Mouse (Mus musculus) ovary, postnatal 10 days (tissue): Measurements from ENCODE around the gene Nsg2.
"Not testable (repeated sequence)": the region's sequence is repeated elsewhere in the genome, so short reads cannot be mapped to it uniquely, and the experiment has no call there.

Experiments used
- DNase-seq: peaks from one replicate; pipeline ENCODE4 v3.0.0; 2022; ENCODE audit warnings: low spot score

The Nsg2 gene

GRCm38 (mm10) chr11:32000281-32000680, at the start of gene Nsg2:
TSS of gene Nsg2 (plus strand) at chr11:32000463.
- peak; percentile 24 for DNase-seq

- no peak for DNase-seq
Observed at GRCm38 (mm10) chr11:31960071-31960470, 40.2 kb upstream of the Nsg2 start.

GRCm38 (mm10) chr11:31963993-31964392, 36.3 kb upstream of the Nsg2 start:
- DNase-seq: no peak

GRCm38 (mm10) chr11:31965256-31966134, 34.8 kb upstream of the Nsg2 start, which contains the start of gene 4930524B15Rik:
TSS of gene 4930524B15Rik (plus strand) at chr11:31965592.
- DNase-seq: no peak

- DNase-seq: no peak
Observed at GRCm38 (mm10) chr11:31974132-31974531, 26.1 kb upstream of the Nsg2 start.

- no peak for DNase-seq
Observed at GRCm38 (mm10) chr11:31974826-31975225, 25.4 kb upstream of the Nsg2 start.

- DNase-seq: no peak
Observed at GRCm38 (mm10) chr11:31975678-31976077, 24.6 kb upstream of the Nsg2 start.

GRCm38 (mm10) chr11:31976137-31976536, 24.1 kb upstream of the Nsg2 start:
- DNase-seq: no peak

- not testable (repeated sequence) for DNase-seq
Observed at GRCm38 (mm10) chr11:31980089-31980488, 20.2 kb upstream of the Nsg2 start.

- no peak for DNase-seq
Observed at GRCm38 (mm10) chr11:31981830-31982229, 18.4 kb upstream of the Nsg2 start.

GRCm38 (mm10) chr11:31982247-31982943, 17.9 kb upstream of the Nsg2 start:
- not testable (repeated sequence) for DNase-seq

- DNase-seq: no peak
Observed at GRCm38 (mm10) chr11:31983249-31983648, 17.0 kb upstream of the Nsg2 start.

- DNase-seq: no peak
Observed at GRCm38 (mm10) chr11:31984786-31985185, 15.5 kb upstream of the Nsg2 start.

- no peak for DNase-seq
Observed at GRCm38 (mm10) chr11:31992535-31992934, 7.7 kb upstream of the Nsg2 start.

GRCm38 (mm10) chr11:31999716-32000115, 547 bp upstream of the Nsg2 start:
- no peak for DNase-seq

GRCm38 (mm10) chr11:32001181-32001910, 1.1 kb downstream of the Nsg2 start:
- no peak for DNase-seq

- no peak for DNase-seq
Observed at GRCm38 (mm10) chr11:32002670-32003072, 2.4 kb downstream of the Nsg2 start.

GRCm38 (mm10) chr11:32008049-32008448, 7.8 kb downstream of the Nsg2 start:
- not testable (repeated sequence) for DNase-seq

GRCm38 (mm10) chr11:32008852-32009251, 8.6 kb downstream of the Nsg2 start:
- no peak for DNase-seq

- DNase-seq: no peak
Observed at GRCm38 (mm10) chr11:32009961-32010662, 9.8 kb downstream of the Nsg2 start.

- DNase-seq: no peak
Observed at GRCm38 (mm10) chr11:32010663-32010970, 10.4 kb downstream of the Nsg2 start.
